Mouse (Mus musculus) heart, adult 10 weeks (tissue): ENCODE results near the gene Ube2cbp. TPM values are rescaled to one million over a fixed set of nuclear protein-coding genes. Genes with fewer than 3 reads are reported as not detected.

Experiments
- polyA plus RNA-seq: library from polyadenylated mRNA; stranded (reverse); fragments of 350-450 nt; fragmentation: Illumina TruSeq; extraction: RNeasy Lipid Tissue Mini Kit (QIAGEN cat#74804); gene quantifications from one replicate; pipeline ENCODE4 v1.2.3, GENCODE M21; 2014; ENCODE audit warnings: low read depth, low replicate concordance

The Ube2cbp gene
- polyA plus RNA-seq = 1.3 TPM

GRCm38 (mm10) chr9:86464151-86465105 is at the start of gene Ube2cbp:
Ube2cbp (minus strand) TSS chr9:86464950.

GRCm38 (mm10) chr9:86466990-86467870 is 2.5 kb upstream of the Ube2cbp start, which contains the start of gene Dop1a:
Dop1a (plus strand) TSS chr9:86467154.

Other genes starting within 250 kb of the Ube2cbp start
- 15.9 TPM for gene Dop1a, start 2.2 kb upstream of the Ube2cbp start, polyA plus RNA-seq
- gene Pgm3, start 106.9 kb upstream of the Ube2cbp start, polyA plus RNA-seq = 4.8 TPM
- gene Rwdd2a, start 107.0 kb upstream of the Ube2cbp start, polyA plus RNA-seq = 1.4 TPM
- 120 TPM for gene Me1, start 231.0 kb upstream of the Ube2cbp start, polyA plus RNA-seq